Mouse (Mus musculus) liver, adult 2 months (tissue): ENCODE measurements around the gene Hemk1.

Source experiments
- CTCF ChIP-seq: fragments of 200-500 bp; IDR thresholded peaks from 2 replicates; pipeline ENCODE4 v1.5.1; 2011; ENCODE audit warnings: low read depth, low read length, control low read depth
- POLR2A ChIP-seq: fragments of 200-500 bp; IDR thresholded peaks from 2 replicates; pipeline ENCODE4 v1.6.1; 2011; ENCODE audit warnings: low read length, control low read depth; ENCODE audit not compliant: insufficient read depth; ENCODE audit errors: extremely low read depth

GRCm38 (mm10) chr9:107387708-107388107, 49.6 kb upstream of the Hemk1 start:
- TF ChIP-seq CTCF = no peak
- no peak for TF ChIP-seq POLR2A
